Mouse (Mus musculus) stomach, embryonic 15.5 days (tissue): ENCODE results near the gene Stk24. TPM values are rescaled to one million over a fixed set of nuclear protein-coding genes. Genes with fewer than 3 reads are reported as not detected.

Source experiments
- ATAC-seq: fragments of 200-750 bp; cut with Nextera tagmentation; 2 replicates; pipeline ENCODE4 v1.8.0; 2017; ENCODE audit warnings: low read depth, moderate number of reproducible peaks, moderate TSS enrichment; ENCODE audit not compliant: insufficient read depth, low FRiP score
- H3K27ac ChIP-seq: fragments of 300-500 bp; sonication (generic); 2 replicates; pipeline ENCODE4 v1.5.1; 2015; ENCODE audit warnings: mild to moderate bottlenecking, inconsistent platforms
- H3K27me3 ChIP-seq: fragments of 300-500 bp; sonication (generic); replicated peaks from 2 replicates; pipeline ENCODE4 v1.6.1; 2015; ENCODE audit warnings: inconsistent platforms
- H3K36me3 ChIP-seq: fragments of 300-500 bp; sonication (generic); 2 replicates; pipeline ENCODE4 v1.6.1; 2015; ENCODE audit warnings: inconsistent platforms
- H3K4me1 ChIP-seq: fragments of 300-500 bp; sonication (generic); 2 replicates; pipeline ENCODE4 v1.6.1; 2015; ENCODE audit warnings: inconsistent platforms
- H3K4me2 ChIP-seq: fragments of 300-500 bp; sonication (generic); 2 replicates; pipeline ENCODE4 v1.6.1; 2015; ENCODE audit warnings: mild to moderate bottlenecking, inconsistent platforms
- H3K4me3 ChIP-seq: fragments of 300-500 bp; sonication (generic); replicated peaks from 2 replicates; pipeline ENCODE4 v1.5.1; 2015; ENCODE audit warnings: inconsistent platforms
- H3K9ac ChIP-seq: fragments of 300-500 bp; sonication (generic); 2 replicates; pipeline ENCODE4 v1.6.1; 2015; ENCODE audit warnings: inconsistent platforms
- H3K9me3 ChIP-seq: fragments of 300-500 bp; sonication (generic); 2 replicates; pipeline ENCODE4 v1.6.1; 2016; ENCODE audit warnings: inconsistent platforms
- WGBS: fragments of 180-500 bp; shearing (Covaris S2); methylation state at CpG from one replicate; pipeline ENCODE4 v1.1.7; 2015; 5-methylcytosine and 5-hydroxymethylcytosine counted together
- polyA plus RNA-seq: library from polyadenylated mRNA; unstranded; fragments of >200 nt; fragmentation: Nextera tagmentation; extraction: Ambion mirVana; gene quantifications from 2 replicates; pipeline ENCODE4 v1.2.1, GENCODE M21; 2015

Stk24 gene
- polyA plus RNA-seq, 1 experiment from 2014 or later: 44.5 TPM

DNA sequence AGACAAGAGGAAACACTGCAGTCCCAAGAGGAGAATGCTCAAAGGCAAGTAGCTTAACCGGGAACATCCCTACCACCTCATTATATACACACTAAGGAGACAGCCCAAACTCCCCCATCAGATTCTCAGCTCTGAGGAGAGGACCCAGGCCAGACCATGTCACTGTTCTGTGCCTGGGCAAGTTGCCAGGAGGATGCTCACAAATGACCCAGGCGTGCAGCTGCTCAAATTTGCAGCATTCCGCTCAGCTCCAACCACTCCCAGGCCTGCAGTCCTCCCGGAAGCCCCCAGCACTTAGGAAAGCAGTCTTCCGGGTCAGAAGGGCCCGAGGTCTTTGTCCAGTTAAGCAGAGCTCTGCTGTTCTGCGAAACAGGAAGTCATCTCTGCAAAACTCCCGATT lies 31.6 kb downstream of the Stk24 start:
- peaks cover 55% of the 10 kb centered on the region for H3K4me1 ChIP-seq
- peak; percentile 33; the same call in 1 of the 2 replicates for ATAC-seq
- H3K9ac ChIP-seq: no peak overlapping the region
- no peaks in the 10 kb centered on the region for H3K9me3 ChIP-seq
- H3K36me3 ChIP-seq: no peaks in the 10 kb centered on the region
- peak overlapping the region; percentile 21 for H3K4me2 ChIP-seq
- 29% methylated on average over 8 of the region's 8 CpGs for WGBS
- H3K4me3 ChIP-seq: no peak overlapping the region
- H3K27me3 ChIP-seq: no peaks in the 10 kb centered on the region
- peak overlapping the region; percentile 61; the same call in 1 of the 2 replicates for H3K27ac ChIP-seq

DNA sequence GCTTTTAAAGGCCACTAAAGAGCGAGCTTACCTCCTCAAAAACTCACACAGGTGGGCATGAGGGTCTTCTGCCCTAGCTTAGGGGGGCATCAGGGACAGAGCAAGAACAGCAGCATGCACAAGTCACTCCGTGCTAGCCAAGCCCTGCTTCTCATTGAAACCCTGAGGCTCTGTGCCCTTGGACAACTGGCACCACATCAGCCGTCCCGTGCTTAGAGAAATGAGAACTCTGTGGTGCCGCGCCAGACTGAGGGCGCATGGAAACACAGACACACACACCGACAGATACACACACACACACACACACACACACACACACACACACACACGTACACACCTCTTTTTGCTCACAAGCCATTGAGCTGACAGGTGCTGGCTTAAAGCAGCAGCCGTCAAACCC lies 32.7 kb downstream of the Stk24 start:
- Histone ChIP-seq H3K4me3 (no peak overlapping the region), H3K27ac (no peak overlapping the region), H3K9me3 (no peaks in the 10 kb centered on the region), H3K4me1 (peaks cover 63% of the 10 kb centered on the region), H3K36me3 (no peaks in the 10 kb centered on the region), H3K4me2 (no peak overlapping the region), H3K27me3 (no peaks in the 10 kb centered on the region), H3K9ac (no peak overlapping the region)
- ATAC-seq: no peak
- WGBS: 78% methylated on average over 10 of the region's 10 CpGs

DNA sequence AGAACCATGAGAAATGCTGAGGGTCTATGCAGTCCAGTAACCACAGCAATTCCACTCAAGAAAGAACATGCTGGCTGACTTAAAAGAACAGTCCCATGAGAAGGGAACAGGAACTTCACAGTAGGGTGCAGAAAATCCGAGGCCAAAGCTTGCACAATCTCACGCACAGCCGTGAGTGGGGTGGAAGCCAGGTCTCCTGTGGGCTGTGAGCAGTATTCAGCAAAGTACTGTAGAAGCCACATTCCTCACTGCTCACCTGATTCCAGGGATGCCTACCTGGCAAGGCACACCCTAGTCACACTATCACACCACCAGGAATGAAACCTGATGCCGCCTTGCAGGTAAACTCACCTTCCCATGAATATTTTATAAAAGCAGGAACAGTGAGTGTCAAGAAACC lies 33.2 kb downstream of the Stk24 start:
- H3K9ac ChIP-seq: no peak overlapping the region
- no peak overlapping the region for H3K4me3 ChIP-seq
- no peak overlapping the region for H3K4me2 ChIP-seq
- 69% methylated on average over 4 of the region's 4 CpGs for WGBS
- ATAC-seq: no peak
- H3K27ac ChIP-seq: no peak overlapping the region
- no peaks in the 10 kb centered on the region for H3K36me3 ChIP-seq
- H3K9me3 ChIP-seq: no peaks in the 10 kb centered on the region
- H3K4me1 ChIP-seq: peaks cover 67% of the 10 kb centered on the region
- no peaks in the 10 kb centered on the region for H3K27me3 ChIP-seq

DNA sequence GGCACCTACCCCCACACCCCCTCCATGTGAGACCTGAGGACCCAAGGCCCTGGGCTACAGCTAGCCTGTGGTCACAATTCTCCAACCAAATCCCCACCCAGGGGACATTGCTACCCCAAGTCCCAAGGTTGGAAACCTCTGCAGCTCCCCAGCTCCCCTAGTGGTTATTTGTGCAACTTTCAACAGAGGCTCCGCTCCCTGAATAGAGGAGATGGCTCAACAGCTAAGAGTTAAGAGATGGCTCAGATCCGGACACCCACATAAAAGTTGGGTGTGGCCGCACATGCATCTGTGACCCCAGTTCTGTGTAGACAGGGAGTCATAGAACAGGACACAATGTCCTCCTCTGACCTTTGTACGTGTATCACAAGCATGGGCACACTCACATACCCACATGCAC lies 33.8 kb downstream of the Stk24 start:
- Histone ChIP-seq H3K36me3 (no peaks in the 10 kb centered on the region), H3K27me3 (no peaks in the 10 kb centered on the region), H3K9ac (no peak overlapping the region), H3K4me3 (no peak overlapping the region), H3K4me1 (peaks cover 67% of the 10 kb centered on the region), H3K4me2 (no peak overlapping the region), H3K9me3 (no peaks in the 10 kb centered on the region), H3K27ac (no peak overlapping the region)
- no peak for ATAC-seq
- WGBS: 88% methylated on average over 4 of the region's 4 CpGs

DNA sequence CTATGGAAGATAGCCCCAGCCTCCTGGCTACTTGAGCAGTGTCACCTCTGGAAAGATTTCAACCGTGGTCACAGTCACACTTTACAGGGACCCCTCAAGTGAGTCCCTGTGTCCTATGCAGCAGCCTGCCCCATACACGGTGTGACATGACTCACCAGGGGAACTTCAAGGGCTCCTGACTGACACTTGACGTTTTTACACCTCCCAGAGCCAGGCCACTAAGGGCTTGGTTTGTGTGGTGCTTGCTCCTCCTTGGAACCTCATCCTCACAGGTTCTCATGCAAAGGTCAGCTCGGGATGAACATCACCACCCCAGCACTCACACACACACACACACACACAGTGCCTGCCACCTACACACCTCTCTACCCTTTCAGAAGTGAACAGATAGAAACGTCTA lies 34.9 kb downstream of the Stk24 start:
- WGBS: 43% methylated on average over 5 of the region's 5 CpGs
- Histone ChIP-seq H3K27ac (peak overlapping the region; percentile 63), H3K27me3 (no peaks in the 10 kb centered on the region), H3K36me3 (no peaks in the 10 kb centered on the region), H3K4me2 (no peak overlapping the region), H3K4me1 (peaks cover 76% of the 10 kb centered on the region), H3K9me3 (no peaks in the 10 kb centered on the region), H3K4me3 (no peak overlapping the region), H3K9ac (no peak overlapping the region)
- ATAC-seq: no peak

DNA sequence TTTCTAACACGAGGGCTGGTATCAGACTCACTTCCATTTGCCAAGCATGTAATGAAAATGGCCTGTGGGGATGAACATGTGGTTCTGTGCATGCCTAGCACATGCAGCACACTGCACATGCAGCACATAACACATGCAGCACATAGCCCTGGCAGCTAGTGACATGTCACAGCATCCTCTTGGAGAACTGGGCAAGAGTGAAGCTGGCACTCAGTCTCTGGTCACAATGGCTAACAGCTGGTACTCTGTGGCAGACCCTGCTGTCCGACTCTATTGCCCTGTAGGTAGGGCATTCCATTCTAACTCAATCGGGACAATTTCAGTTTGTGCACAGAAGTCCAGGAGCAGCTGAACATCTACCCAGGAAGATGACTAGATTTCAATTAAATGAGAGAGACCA lies 36.9 kb downstream of the Stk24 start:
- no peak overlapping the region for H3K4me3 ChIP-seq
- no peaks in the 10 kb centered on the region for H3K27me3 ChIP-seq
- no peak overlapping the region for H3K4me2 ChIP-seq
- ATAC-seq: no peak
- no peak overlapping the region for H3K9ac ChIP-seq
- WGBS: 66% methylated on average over 3 of the region's 3 CpGs
- no peak overlapping the region for H3K27ac ChIP-seq
- no peaks in the 10 kb centered on the region for H3K9me3 ChIP-seq
- H3K4me1 ChIP-seq: peaks cover 66% of the 10 kb centered on the region
- H3K36me3 ChIP-seq: no peaks in the 10 kb centered on the region

DNA sequence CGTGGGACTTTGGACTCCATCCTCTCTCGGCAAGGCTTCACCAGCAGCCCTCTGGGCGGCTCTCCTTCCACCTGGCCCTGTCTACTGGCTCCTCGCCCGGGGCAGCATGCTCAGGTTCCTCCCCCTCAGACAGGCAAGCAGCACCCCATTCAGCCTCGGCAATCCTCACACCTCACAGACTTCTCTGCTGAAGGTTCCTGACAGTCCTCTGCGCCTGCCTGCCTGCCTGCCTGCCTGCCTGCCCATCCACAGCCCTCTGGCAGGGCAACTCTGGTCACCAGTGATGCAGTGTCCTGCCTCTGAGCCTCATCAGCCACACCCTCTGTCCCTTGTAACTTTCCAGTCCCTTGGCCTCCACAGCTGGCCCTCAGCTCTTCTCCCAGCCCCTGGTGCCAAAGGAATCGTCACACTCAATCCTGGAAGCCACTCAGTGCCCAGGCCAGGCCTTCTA lies 39.8 kb downstream of the Stk24 start:
- H3K27me3 ChIP-seq: no peaks in the 10 kb centered on the region
- 55% methylated on average over 8 of the region's 8 CpGs for WGBS
- H3K4me1 ChIP-seq: peaks cover 44% of the 10 kb centered on the region
- peaks cover 21% of the 10 kb centered on the region; the same call in 1 of the 2 replicates for H3K36me3 ChIP-seq
- no peak overlapping the region for H3K27ac ChIP-seq
- no peak for ATAC-seq
- no peak overlapping the region for H3K4me2 ChIP-seq
- no peak overlapping the region for H3K9ac ChIP-seq
- H3K9me3 ChIP-seq: no peaks in the 10 kb centered on the region
- no peak overlapping the region for H3K4me3 ChIP-seq

DNA sequence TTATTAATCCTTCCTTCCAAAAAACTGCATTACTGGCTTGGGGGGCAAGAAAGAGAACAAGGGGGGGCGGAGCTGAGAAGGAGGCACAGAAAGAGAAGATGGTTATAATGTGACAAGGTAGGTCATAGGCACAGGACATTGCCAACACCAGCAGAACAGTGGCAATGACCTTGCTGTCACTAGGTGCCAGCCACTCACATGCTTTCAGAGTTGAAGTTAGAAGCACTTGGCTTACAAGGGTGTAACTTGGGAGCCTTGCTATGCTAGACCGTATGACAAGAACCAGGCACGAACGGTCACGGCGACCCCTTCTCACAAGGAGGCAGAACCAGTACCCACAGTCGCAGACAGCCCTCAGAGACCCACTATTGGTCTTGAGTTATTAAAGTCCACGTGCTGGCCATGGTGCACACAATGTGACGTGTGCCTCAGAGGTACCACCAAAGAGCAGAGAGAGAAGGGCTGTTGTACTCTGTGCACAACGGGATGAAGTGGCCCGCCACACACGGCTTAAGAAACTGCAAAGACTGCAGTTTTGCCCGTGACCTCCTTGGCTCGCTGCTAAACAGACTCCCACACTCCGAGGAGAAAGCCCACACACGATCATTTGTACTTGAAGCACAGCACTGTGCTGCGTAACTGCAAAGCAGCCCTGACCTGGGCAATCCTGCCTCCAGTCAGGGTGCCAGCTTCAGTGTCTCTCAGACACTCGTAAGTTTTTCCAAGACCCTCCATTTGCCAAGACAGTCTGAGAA lies 40.8 kb downstream of the Stk24 start:
- Histone ChIP-seq H3K36me3 (peaks cover 23% of the 10 kb centered on the region; the same call in 1 of the 2 replicates), H3K4me2 (no peak overlapping the region), H3K9ac (no peak overlapping the region), H3K4me1 (peaks cover 40% of the 10 kb centered on the region), H3K4me3 (no peak overlapping the region), H3K27ac (no peak overlapping the region), H3K27me3 (no peaks in the 10 kb centered on the region), H3K9me3 (no peaks in the 10 kb centered on the region)
- 55% methylated on average over 18 of the region's 18 CpGs for WGBS
- no peak for ATAC-seq

DNA sequence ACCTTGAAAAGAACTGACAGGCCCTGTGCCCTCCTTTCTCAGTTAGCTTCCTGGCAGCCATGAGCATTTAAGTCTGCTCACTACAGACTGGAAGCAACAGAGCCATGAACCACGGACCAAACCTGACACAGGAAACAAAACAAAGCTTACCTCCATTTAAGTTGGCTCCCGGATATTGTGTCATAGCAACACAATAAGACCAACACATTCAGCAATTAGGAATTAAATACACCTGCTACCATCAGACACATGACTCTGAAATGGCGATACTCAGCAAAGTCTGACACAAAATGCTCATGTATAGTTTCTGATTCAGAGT lies 49.8 kb downstream of the Stk24 start:
- Histone ChIP-seq H3K27ac (no peak overlapping the region), H3K4me3 (no peak overlapping the region), H3K4me2 (no peak overlapping the region), H3K36me3 (0 out of 2 replicates have a peak, but pooled peaks cover 2% of the 10 kb centered on the region), H3K9ac (no peak overlapping the region), H3K4me1 (peaks cover 16% of the 10 kb centered on the region), H3K27me3 (no peaks in the 10 kb centered on the region), H3K9me3 (no peaks in the 10 kb centered on the region)
- no peak for ATAC-seq
- 74% methylated on average over 3 of the region's 3 CpGs for WGBS

DNA sequence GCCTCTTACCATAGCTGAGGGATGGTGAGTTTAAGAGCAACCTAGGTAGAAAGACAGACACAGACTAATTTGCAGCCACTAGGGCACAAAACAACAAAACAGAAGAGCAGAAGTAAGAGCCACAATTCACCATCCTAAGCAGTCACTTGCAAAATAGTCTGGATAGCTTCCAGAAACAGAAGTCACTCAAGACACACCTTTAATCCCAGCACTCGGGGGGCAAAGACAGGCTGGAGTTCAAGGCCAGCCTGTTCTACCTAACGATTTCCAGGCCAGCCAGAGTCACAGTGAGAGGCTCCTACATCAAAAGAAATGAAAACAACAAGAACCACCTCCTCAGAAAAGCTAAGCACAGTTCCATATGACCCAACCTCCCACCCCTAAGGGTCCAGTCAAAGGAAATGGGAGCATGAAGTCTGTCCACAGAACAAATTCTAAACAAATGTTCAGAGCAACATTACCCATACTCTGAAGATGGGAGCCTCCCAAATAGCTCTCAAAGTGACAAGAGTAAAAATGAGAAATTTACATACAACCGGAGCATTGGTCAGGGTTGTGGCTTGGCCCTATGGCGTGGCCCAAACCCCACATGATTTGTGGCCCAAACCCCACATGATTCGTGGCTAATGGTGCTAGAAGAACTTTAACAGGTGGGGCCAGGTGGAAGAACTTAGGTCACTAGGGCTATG lies 50.3 kb downstream of the Stk24 start:
- Histone ChIP-seq H3K9ac (no peak overlapping the region), H3K9me3 (no peaks in the 10 kb centered on the region), H3K4me1 (peaks cover 16% of the 10 kb centered on the region), H3K27me3 (no peaks in the 10 kb centered on the region), H3K36me3 (no peaks in the 10 kb centered on the region), H3K4me3 (no peak overlapping the region), H3K4me2 (no peak overlapping the region), H3K27ac (no peak overlapping the region)
- 62% methylated on average over 5 of the region's 5 CpGs for WGBS
- no peak for ATAC-seq

DNA sequence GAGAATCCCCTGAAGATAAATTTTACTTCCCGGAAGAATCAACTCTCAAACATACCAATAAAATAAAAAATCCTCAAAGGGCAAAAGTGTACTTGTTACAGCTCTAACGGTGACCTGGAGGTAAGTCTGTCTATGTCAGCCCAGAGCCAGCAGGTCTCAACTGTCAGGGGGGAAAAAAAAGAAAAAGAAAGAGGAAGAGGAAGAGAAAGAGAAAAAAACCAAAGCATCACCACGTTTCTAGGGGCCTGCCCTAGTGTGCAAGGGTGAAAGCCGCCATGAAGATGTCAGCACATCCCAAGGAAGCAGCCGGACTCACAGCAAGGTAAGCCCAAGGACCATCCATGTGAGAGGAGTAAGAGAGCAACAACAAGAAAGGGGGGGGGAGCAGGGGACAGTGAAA lies 50.9 kb downstream of the Stk24 start:
- no peaks in the 10 kb centered on the region for H3K27me3 ChIP-seq

DNA sequence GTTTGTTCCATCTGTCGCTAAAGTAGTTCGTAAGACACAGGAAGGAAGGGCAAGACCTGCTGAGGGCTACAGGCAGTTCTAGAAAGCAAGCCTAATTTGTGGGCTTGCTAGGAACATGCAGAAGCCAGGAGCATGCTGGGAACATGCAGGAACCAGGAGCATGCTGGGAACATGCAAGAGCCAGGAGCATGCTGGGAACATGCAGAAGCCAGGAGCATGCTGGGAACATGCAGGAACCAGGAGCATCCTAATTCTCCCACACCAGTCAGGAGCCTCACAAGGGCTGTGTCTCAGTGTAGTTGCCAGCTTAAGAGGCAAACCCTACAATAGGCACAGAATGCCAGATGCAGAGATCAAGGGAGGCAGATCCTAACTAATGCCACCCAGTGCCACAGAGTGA lies 53.4 kb downstream of the Stk24 start:
- Histone ChIP-seq H3K27me3 (no peaks in the 10 kb centered on the region), H3K36me3 (no peaks in the 10 kb centered on the region), H3K4me3 (no peak overlapping the region), H3K4me1 (peaks cover 19% of the 10 kb centered on the region), H3K9ac (no peak overlapping the region), H3K27ac (no peak overlapping the region), H3K9me3 (no peaks in the 10 kb centered on the region), H3K4me2 (no peak overlapping the region)
- 72% methylated on average over 2 of the region's 2 CpGs for WGBS
- ATAC-seq: no peak

More for the DNA sequence above, 50.9 kb downstream of the Stk24 start:
- Histone ChIP-seq H3K27ac (no peak overlapping the region), H3K4me3 (no peak overlapping the region), H3K9me3 (no peaks in the 10 kb centered on the region), H3K4me2 (no peak overlapping the region), H3K4me1 (peaks cover 19% of the 10 kb centered on the region), H3K36me3 (no peaks in the 10 kb centered on the region), H3K9ac (no peak overlapping the region)
- no peak for ATAC-seq
- WGBS: 72% methylated on average over 5 of the region's 5 CpGs
